Mouse (Mus musculus) mature B cell (primary cell): Measurements from ENCODE around the gene 1700023F06Rik.
"Not testable (repeated sequence)": the region's sequence is repeated elsewhere in the genome, so short reads cannot be mapped to it uniquely, and the experiment has no call there.

Experiments
- in situ Hi-C: fragments of 300-500 bp; cut with MboI; formaldehyde crosslinking; loops from 2 replicates; pipeline ENCODE4 v1.14.3; 2019

The 1700023F06Rik gene

DNA sequence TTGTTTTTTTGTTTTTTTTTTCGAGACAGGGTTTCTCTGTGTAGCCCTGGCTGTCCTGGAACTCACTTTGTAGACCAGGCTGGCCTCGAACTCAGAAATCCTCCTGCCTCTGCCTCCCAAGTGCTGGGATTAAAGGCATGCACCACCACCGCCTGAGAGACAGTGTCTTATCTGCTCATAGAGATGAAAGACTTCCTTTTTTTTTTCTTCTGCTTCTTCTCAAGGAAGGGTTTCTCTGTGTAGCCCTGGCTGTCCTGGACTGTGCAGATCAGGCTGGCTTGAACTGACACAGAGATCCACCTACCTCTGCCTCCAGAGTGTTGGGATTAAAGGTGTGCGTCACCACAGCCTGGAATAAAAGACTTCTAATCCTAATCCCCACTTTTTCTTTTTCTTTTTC is 14.4 kb upstream of the 1700023F06Rik start:
- in situ Hi-C loops = not testable (repeated sequence)

DNA sequence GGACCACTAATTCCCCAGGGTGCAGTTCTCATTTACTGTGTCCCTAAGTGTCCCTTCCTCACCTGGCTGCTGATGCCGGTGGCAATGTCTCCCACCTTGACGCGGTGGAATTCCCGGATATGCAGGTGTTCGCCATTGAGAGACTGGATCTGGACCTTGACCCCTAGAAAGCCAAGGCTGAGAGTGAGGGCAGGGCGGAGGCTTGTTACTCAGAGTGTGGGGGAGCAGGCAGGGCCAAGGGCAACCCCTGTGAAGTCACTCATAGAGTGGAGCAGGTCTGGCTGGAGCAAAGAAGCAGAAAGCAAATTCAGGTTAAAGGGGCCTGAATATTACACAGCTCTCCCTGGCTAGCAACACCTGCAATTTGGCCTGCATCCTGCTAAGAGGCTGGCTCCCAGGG is 13.1 kb upstream of the 1700023F06Rik start:
- in situ Hi-C loops = no loop called here

DNA sequence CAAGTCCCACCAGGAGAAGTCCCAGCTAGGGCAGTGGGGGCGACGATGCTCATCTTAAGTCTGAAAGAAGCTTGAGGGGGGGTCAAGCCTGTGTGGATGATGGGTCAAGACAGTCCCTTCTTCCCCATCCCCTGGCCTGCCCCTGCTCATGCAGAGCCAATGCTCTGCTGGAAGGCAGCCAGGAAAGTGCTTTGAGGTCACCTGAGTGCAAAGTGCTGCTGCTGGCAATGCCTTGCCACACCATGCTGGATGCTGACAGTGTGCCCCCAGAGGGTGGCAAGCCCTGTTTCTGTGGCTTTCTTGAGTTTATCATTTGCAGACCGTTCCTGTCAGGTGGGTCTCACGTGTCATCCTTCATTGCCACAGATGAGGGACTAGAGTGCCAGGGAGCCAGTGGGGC is 11.6 kb upstream of the 1700023F06Rik start:
- in situ Hi-C loops = no loop called here

DNA sequence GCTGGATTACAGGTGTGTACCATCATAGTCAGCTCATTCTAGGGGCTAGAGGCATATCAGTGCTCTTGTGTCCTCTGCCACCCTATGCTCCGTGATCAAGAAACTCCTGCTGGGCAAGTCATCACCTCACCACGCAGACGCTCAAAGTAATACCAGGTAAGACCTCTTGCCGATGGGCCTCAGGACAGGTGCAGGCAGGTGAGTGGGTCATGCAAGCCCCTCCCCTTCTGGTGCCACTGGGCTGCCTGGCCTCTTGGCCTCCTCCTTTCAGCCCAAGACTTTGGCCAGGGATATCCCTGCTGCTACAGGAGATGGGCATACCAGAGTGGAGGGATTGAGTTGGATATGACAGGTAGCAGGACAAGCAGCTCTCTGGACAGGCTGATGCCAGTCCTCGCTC is 10.9 kb upstream of the 1700023F06Rik start:
- in situ Hi-C loops = no loop called here

DNA sequence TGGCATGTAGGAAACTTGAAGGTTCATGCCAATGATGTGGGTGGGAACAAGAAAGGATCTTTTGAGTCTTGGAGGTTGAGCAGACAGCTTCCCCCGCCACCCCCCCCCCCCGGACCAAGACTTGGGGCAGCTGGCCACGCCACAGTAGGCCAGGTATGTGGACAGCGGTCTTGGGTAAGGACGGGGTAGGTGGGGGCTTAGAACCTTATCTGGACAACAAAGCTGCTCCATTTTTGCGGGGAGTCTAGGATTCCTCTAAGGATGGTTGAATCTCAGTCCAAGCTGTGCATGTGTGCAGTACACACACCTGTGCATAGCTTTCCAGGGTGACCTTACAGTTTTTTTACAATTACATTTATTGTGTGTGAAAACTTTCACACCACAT is 10.2 kb upstream of the 1700023F06Rik start:
- in situ Hi-C loops = no loop called here

DNA sequence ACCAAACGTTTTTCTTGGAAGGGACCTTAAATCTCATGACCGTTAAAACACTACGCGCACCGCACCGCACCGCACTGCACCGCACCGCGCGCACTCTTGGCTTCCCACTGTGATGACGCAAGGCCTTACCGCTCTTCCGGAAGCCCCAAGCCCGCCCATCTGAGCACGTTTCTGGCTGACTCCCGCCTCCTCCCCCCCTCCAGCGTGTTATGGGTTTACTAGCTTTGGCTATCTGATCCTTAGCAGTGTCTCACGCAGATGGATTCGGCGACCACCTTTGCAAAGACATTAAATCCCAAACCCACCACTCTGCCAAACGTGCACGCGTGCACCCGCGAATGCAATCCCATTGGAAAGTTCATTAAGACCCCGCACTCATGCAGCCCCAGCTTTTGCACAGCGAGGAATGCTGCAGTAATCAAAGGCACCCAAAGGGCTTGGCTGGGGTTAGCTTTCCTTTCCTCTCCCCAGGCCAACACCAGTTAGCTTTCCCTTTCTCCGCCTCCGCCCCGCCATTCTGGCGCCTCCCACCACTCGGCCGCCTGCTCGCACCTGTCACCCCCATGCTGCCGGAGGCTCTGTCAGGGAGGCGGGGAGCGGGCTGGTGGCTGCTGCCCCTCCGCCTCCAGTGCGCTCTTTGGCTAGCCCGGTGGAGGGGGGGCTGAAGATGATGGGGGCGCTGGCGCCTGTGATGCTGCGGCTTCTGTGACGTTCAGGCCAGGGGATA is 9.6 kb upstream of the 1700023F06Rik start, which contains the start of gene Spata32:
Gene Spata32 (minus strand): TSS at position 643 of the 727 bp plus-strand sequence.
- in situ Hi-C loops = no loop called here

DNA sequence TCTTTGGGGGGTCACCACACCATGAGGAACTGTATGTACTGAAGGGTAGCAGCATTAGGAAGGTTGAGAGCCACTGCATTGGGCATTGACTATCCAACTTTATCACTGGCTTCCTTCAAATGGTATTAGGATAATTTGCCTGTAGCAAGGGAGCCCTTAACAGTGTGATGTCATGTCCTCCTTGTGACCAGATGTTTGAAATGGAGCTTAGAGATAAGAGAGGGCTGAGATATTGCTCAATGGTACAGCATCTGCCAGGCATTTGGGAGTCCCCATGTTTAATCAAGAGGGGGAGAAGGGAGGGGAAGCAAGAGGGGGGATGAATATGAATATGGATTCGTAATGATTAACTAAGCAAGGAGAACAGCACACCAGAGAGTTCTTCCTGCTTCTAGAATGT is 7.0 kb upstream of the 1700023F06Rik start:
- in situ Hi-C loops = no loop called here

DNA sequence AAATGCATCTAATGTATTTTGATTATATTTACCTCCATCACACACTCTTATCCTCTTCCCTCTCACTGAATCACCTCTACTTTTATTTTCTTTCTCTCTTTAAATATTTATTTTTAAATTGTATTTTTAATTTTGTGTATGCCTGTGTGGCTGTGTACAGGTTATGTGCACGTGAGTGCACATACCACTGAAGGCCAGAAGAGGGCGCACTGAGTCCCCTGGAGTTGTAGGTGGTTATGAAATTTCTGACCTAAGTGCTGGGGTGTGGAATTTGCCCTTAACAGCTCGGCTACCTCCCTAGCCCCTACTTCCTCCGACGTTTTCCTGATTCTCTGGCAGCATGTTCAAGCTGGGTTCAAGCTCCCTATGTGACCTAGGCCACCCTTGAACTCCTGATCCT is 5.4 kb upstream of the 1700023F06Rik start:
- in situ Hi-C loops = no loop called here

DNA sequence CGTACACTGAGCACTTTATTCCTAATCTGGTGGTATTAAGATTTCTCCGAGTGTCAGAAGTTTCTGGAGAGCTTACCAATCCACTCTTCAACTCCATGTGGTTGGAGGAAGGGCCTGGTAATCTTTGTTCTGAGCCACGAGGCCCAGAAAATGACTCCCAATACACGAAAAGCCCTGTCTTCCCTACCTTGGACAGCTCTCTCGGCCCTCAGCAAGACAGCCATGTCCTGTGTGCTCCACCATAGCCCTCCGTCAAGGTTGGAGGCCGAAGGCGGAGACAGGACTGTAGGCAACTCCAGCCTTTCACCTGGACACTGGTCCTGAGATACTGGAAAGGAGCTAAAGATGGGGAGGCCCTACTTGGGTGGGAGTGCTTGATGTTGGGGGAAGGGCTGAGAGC is 1.9 kb upstream of the 1700023F06Rik start:
- in situ Hi-C loops = no loop called here

DNA sequence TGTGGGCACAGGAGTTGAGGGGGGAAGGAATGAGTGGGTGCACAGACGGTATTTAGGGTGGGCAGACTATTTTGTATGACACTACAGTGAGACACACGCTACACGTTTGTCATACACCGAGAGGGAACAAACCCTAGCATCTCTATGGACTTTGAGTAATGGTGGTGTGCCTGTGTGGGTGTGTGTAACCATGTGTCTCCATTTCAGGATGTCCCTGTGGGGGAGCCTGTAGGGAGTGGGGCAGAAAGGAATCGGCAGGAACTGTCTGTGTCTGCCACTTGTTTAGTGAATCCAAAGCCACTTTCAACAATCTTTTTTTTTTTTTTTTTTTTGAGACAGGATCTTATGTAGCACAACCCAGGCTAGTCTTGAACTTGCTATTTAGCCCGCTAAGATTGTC is 2.2 kb downstream of the 1700023F06Rik start:
- in situ Hi-C loops = no loop called here

DNA sequence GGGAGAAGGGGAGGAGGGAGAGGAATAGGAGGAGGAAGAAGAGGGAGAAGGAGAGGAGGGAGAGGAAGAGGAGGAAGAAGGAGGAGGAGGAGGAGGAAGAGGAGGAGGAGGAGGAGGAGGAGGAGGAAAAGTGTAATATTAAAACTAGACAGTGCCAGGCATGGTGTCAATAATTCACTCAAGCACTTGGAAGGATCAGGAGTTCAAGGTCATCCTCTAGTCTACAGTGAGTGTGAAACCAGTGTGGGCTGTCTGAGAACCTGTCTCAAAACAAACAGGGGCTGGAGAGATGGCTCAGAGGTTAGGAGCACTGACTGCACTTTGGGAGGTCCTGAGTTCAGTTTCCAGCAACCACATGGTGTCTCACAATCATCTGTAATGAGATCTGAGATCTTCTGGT is 6.0 kb downstream of the 1700023F06Rik start:
- in situ Hi-C loops = no loop called here

DNA sequence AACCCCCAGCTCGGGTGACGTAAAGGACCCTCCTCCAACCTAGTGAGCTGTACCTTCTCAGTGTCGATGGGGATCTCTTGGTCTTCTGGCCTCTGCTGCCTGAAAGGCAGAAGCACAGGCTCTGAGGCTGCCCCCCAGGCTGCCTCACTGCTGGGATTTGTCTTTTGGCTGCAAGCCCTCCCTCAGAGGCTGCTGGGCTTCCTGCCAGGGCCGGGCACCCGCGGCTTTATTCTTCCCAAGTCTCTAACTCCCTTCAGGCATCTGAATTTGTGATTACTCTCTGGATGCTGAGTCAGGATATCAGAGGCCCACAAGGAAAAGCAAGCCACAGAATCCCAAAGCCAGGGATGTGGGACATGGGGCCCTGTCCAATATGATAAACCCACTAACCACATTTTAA is 6.7 kb downstream of the 1700023F06Rik start:
- in situ Hi-C loops = no loop called here

DNA sequence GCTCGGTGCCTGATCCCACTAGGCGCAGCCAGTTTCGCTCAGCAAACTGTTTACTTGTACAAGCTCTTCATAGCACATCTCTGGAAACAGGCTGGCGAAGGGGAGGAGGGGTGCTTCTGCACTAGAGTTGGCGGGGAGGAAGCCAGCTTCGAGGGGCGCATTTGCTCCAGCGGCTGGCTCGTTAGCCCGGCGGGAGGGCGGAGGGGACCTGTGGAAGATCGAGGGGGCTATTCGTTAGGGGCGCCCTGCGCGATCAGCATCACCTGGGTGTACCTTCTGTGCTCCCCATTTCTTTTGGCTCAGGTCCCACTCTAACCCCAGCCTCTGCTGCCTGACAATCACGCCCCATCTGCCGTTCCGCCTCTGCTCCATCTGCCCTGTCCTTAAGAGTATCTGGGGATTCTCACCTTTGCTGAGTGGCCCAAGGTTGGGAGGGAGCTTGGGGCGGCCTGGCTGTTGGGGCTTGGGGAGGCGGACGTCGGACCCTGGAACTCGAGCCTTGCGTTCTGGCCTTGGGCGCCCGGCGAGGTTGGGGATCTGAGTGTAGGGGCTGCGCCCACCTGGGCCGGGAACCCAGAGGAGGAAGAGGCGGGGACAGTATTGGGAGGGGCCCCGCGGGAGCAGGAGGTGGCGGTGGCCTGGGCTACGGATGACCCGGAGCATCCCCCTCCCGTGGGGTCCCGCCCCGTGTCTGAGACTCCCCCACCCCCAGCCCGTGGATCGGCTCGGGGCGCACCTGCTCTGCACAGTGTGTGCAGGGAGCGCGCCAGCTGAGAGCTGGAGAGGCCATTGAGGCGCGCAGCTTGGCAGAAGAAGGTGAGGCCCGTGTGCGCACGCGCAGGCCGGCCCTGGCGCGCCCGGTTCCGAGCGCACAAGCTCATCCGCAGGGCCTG is 9.2 kb downstream of the 1700023F06Rik start:
- in situ Hi-C loops = no loop called here

DNA sequence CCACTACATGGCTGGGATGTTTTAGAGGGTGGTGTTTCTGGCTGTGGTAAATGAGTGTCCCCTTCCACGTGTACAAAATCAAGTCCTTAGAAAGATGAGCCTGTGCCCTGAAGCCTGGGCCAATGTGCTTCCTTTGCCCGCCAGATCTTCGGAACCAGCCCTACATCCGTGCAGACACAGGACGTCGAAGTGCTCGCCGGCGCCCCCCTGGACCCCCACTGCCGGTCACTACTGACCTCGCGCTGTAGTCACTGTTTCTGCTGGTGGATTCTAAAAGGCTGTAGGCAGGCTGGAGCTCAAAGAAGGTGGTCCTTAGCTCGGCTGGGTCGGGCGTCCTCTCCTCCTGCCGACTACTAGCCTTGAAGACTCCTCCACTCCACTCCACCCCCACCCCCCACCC is 10.0 kb downstream of the 1700023F06Rik start:
- in situ Hi-C loops = no loop called here

DNA sequence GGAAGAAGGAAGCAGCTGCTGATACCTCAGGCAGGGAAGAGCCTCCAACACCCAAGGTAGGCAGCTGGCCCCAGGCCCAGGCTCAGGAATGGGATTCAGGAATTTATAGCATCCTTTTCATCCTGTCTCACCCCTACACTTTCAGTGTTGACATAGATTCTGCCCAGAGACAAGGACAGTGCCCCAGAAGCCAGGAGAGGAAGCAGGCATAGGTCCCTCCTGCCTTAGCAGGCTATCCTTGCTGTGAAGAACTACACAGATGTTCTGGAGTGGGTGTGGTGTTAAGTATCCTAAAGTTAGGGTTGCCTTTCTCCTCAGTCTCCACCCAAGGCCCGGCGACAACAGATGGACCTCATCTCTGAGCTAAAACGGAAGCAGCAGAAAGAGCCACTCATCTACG is 11.0 kb downstream of the 1700023F06Rik start:
- in situ Hi-C loops = no loop called here

DNA sequence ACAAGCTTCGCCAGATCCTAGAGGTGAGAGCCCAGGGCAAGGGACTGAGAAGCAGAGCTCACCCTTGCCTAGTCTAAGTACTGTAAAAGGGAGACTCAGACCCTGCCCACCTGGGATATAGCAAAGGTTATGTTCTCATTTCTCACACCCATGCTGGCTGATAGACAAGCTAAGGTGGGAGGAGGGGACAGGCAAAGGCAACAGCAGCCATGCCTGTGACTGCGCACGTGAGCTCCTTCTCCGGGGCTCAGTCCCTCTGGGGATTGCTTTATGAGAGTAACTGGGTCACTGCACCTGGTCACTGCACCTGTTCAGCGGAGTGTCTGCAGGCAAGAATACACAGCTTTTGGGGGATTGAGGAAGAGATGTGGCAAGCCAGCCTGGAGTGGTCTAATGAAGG is 12.7 kb downstream of the 1700023F06Rik start:
- in situ Hi-C loops = no loop called here

DNA sequence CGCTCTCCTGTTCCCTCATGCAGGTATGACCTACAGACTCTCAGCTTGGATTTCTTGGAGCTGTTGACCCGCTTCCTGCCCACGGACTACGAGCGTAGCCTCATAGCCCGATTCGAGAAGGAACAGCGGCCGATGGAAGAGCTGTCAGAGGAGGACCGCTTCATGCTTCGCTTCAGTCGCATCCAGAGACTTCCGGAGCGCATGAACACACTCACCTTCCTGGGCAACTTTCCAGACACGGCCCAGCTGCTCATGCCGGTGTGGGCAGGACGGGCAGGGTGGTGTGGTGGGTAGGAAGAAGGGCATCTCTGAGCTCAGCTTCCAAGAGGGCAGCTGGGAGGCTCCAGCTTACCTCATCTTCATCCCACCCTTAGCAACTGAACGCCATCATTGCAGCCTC is 13.1 kb downstream of the 1700023F06Rik start:
- in situ Hi-C loops = no loop called here

DNA sequence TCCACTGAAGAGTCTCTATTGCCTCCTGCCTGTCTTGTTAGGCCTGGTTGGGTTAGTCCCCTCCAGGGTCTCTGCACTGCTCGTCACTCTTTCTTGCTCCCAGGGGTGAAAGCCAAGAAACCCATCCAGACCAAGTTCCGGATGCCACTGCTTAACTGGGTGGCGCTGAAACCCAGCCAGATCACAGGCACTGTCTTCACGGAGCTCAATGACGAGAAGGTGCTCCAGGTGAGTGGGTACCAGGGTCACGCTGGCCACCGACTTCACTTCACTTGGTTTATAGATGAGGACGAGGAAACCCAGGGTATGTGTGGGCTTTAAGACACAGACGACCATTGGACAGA is 14.6 kb downstream of the 1700023F06Rik start:
- in situ Hi-C loops = no loop called here

DNA sequence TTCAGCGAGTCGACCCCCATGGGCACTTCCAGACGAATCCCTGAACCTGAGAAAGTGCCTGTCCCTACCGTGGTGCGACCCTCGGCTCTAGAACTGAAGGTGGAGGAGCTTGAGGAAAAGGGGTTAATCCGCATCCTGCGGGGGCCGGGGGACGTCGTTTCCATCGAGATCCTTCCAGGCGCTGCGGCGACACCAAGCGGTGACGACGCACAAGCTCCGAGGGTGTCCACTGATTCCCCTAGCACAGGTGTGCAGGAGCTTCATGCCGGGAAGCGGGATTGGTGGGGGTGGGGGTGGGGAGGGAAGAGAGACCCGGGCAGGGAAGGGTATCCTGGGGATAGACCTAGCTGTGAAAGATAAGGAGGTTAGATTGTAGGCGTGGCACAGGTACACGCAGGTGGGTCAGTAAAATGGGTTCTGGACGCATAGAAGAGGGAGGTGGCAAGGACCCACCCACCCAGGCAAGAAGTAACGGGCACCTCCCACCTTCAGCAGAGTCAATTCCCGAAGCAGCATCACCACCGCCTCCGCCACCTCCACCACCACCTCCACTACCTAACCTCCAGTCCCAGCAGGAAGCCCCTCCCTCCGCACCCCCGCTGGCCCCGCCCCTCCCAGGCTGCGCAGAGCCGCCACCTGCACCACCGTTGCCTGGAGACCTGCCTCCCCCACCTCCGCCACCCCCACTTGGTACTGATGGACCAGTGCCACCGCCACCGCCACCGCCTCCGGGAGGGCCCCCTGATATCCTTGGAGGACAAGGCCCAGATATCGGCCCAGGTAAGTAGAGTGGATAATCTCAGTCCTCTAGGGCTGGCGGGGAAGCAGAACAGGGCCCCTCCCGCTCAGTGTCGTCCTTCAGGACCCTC is 15.2 kb downstream of the 1700023F06Rik start:
- in situ Hi-C loops = no loop called here

DNA sequence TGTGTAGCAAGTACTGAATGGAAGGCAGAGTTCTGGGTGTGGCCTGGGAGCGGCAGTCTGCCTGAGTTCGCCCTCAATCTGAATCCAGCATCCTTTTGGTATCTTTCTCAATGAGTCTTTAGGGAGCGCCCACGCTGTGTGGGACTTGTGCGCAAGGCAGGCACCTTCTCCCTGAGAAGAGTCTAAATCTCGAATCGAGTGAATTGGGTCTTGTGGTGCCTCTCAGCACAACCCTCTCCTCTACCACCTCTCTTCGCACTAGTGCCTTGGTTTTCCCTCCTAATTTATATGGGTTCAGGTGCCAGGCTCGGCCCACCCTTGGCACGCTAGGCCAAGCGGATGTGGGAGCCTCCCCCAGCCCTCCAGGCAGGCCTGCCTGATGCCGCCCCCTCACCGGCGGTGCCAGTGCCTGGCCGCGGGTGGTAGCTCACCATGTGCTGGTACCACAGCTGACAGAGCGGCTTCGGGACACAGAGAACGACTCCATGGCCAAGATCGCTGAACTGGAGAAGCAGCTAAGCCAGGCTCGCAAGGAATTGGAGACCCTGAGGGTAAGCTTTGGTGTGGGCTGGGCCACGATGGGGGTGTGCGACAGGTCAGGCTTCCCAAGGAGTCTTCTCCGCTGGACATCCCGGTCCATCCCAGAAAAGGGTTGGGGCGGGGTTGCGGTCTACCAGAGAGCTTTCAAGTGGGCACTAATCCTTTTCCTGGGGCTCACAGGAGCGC is 16.0 kb downstream of the 1700023F06Rik start:
- in situ Hi-C loops = no loop called here

DNA sequence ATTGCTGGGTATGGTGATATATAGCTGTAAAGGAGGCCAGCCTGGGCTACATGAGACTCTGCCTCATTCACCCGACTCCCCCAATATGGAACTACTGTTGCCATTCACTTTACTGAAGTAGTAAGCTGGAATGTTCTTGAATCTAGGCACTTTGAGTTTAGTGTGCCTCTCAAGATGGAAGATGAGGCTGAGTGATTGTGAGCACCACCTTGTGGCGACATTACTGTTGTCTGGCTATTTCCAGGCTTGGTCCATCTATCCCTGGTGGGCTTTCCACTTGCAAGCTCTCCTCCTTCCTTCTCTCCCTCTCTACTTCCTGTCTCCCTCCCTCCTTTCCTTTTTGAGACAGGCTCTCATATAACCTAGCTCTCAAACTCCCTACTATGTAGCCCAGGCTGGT is 23.5 kb downstream of the 1700023F06Rik start:
- in situ Hi-C loops = no loop called here

DNA sequence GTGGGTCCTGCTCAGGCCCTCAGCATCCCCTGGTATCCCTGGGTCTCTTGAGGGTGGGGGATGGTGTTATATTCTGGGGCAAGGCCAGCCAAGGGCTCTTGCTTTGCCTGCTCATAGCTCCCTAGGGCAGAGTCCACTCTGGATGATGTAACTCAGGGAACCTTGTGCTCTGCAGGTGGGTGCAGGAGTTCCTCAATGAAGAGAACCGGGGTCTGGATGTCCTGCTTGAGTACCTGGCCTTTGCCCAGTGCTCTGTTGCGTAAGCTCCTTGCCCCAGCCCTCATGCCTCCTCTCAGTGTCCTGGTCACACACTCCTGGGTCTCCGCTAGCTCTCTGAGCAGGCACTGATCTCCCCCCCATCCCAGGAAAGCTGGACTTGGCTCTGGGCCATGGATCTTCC is 26.4 kb downstream of the 1700023F06Rik start:
- in situ Hi-C loops = no loop called here
